Comparison of ENCODE assay signal across 8 mouse cellular contexts in the genomic region with DNA sequence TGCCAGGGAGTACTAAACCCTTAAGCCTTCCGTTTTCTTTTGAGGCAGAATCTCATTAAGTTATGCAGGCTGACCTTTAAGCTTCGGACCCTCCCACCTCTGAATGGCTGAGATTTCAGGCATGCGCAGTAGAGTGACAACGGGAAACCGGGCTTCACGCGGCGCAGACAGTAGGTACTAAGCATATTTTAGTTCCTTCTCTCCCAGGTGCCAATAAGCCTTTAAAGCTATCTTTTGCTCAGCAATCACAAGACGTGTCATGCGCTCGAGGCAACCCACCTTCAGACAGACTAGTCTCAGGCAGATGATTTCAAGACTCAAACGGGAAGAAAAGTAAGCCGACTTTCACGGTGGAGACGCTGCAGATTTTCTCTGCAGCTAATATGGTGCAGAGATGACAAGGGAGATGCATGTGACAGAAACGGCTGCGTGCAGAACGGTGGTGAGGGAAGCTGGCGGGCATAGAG. TPM values are rescaled to one million over a fixed set of nuclear protein-coding genes. Genes with fewer than 3 reads are reported as not detected.
A peak's percentile ranks its signal among the peaks of the same experiment; 100 is the strongest.
DNase-seq lines count a peak whose midpoint lies in the region; ATAC-seq and TF ChIP-seq lines count a peak whose summit lies in the region.

No protein-coding gene starts in this region.

- peak overlapping the region; percentile 77 for H3K4me2 ChIP-seq in embryonic facial prominence, embryonic 11.5 days (ENCODE audit: low read depth, low read length)
- H3K4me2 ChIP-seq in liver, embryonic 16.5 days (ENCODE audit: low read depth, low read length), result peak overlapping the region; percentile 56

- ATAC-seq in embryonic facial prominence, embryonic 11.5 days (replicated peaks; ENCODE audit: insufficient number of reproducible peaks, low FRiP score, low TSS enrichment, low read depth), result 0 out of 2 replicates have a peak, but pooled peaks have one; percentile 23
- ATAC-seq in liver, embryonic 16.5 days (ENCODE audit: low read depth), result no peak

- peak; percentile 51 for DNase-seq in urinary bladder, postnatal 14 days (ENCODE audit: low spot score)
- DNase-seq in urinary bladder, adult 2 months (ENCODE audit: low spot score), result no peak
- peak; percentile 81 for DNase-seq in embryonic facial prominence, embryonic 11.5 days (ENCODE audit: low spot score)
- peak; percentile 52 for DNase-seq in heart, postnatal 4 days
- DNase-seq in layer of hippocampus, adult 2 months (ENCODE audit: low spot score in 2 of 2), result peak; percentile 60 to 65
- peak; percentile 30 for DNase-seq in retina, adult 2 months (ENCODE audit: low read depth, low spot score)
- no peak for DNase-seq in T-cell, adult 2 months (ENCODE audit: low spot score)

- H3K9me3 ChIP-seq in embryonic facial prominence, embryonic 11.5 days (replicated peaks; ENCODE audit: control insufficient read depth, low read length), result no peaks in the 10 kb centered on the region
- H3K9me3 ChIP-seq in liver, embryonic 16.5 days (replicated peaks; ENCODE audit: control insufficient read depth, low read length), result no peaks in the 10 kb centered on the region

- H3K4me1 ChIP-seq in embryonic facial prominence, embryonic 11.5 days (ENCODE audit: control insufficient read depth, insufficient read depth, low read length), result no peaks in the 10 kb centered on the region
- no peaks in the 10 kb centered on the region for H3K4me1 ChIP-seq in liver, embryonic 16.5 days (ENCODE audit: control insufficient read depth, low read depth, low read length)

- no peaks in the 10 kb centered on the region for H3K27me3 ChIP-seq in embryonic facial prominence, embryonic 11.5 days (ENCODE audit: control insufficient read depth, insufficient read depth, low read length)
- H3K27me3 ChIP-seq in liver, embryonic 16.5 days (ENCODE audit: control insufficient read depth, insufficient read depth, low read depth, low read length), result peaks cover 3% of the 10 kb centered on the region

- H3K4me3 ChIP-seq in embryonic facial prominence, embryonic 11.5 days (ENCODE audit: low read depth, low read length), result peak overlapping the region; percentile 38
- H3K4me3 ChIP-seq in layer of hippocampus, adult 2 months, result peak overlapping the region; percentile 46
- H3K4me3 ChIP-seq in liver, embryonic 16.5 days (ENCODE audit: low read depth, low read length), result peak overlapping the region; percentile 36

- H3K9ac ChIP-seq in embryonic facial prominence, embryonic 11.5 days (replicated peaks; ENCODE audit: low read length), result peak overlapping the region; percentile 55
- no peak overlapping the region for H3K9ac ChIP-seq in liver, embryonic 16.5 days (ENCODE audit: low read depth, low read length)

- H3K36me3 ChIP-seq in embryonic facial prominence, embryonic 11.5 days (replicated peaks; ENCODE audit: control insufficient read depth, insufficient read depth, low read depth, low read length), result no peaks in the 10 kb centered on the region
- no peaks in the 10 kb centered on the region for H3K36me3 ChIP-seq in liver, embryonic 16.5 days (ENCODE audit: control insufficient read depth, insufficient read depth)

- TF ChIP-seq CTCF in layer of hippocampus, adult 2 months (conservative IDR thresholded peaks at IDR 0.05), result no peak

- no peak overlapping the region for H3K27ac ChIP-seq in embryonic facial prominence, embryonic 11.5 days (replicated peaks; ENCODE audit: low read depth, low read length)
- peak overlapping the region; percentile 91 for H3K27ac ChIP-seq in layer of hippocampus, adult 2 months
- no peak overlapping the region for H3K27ac ChIP-seq in liver, embryonic 16.5 days (ENCODE audit: low read length)

- WGBS in embryonic facial prominence, embryonic 11.5 days, result 0% methylated on average over 19 of the region's 19 CpGs
- 3% methylated on average over 19 of the region's 19 CpGs for WGBS in liver, embryonic 16.5 days (ENCODE audit: insufficient replicate concordance)

RNA-seq across cellular contexts. Expression of gene Abr, which starts 9.4 kb away (rescaled TPM):
- polyA plus RNA-seq in urinary bladder, adult 2 months (2012; rRNA removed), result 29.6 and 30.2 TPM in 2 replicates
- 31.9 and 32.3 TPM in 2 replicates for polyA plus RNA-seq in embryonic facial prominence, embryonic 11.5 days (2014; fragmentation: Nextera tagmentation; extraction: Ambion mirVana)
- total RNA-seq in heart, postnatal 4 days (2021), result 10 to 100 TPM; 40.6 to 41.5 TPM
- 100 to 1,000 TPM; 528 to 537 TPM for total RNA-seq in layer of hippocampus, adult 2 months (2021)
- 2.5 and 3.7 TPM in 2 replicates for polyA plus RNA-seq in liver, embryonic 16.5 days (2015; fragmentation: Nextera tagmentation; extraction: Ambion mirVana)

RNA-seq across cellular contexts. Expression of gene Bhlha9, which starts 59.6 kb away (rescaled TPM):
- polyA plus RNA-seq in urinary bladder, adult 2 months (2012; rRNA removed), result not detected in 2 replicates
- polyA plus RNA-seq in embryonic facial prominence, embryonic 11.5 days (2014; fragmentation: Nextera tagmentation; extraction: Ambion mirVana), result not detected in 2 replicates
- not detected for total RNA-seq in heart, postnatal 4 days (2021)
- total RNA-seq in layer of hippocampus, adult 2 months (2021), result 1 to 10 TPM; 3.4 to 5.3 TPM
- not detected in 2 replicates for polyA plus RNA-seq in liver, embryonic 16.5 days (2015; fragmentation: Nextera tagmentation; extraction: Ambion mirVana)

Comparison
In these comparisons a context has a peak if more than half of its experiments do, and no peak if none do; other contexts are left out.
1. DNase-seq: peak in urinary bladder, postnatal 14 days (single experiment), embryonic facial prominence, embryonic 11.5 days (single experiment), heart, postnatal 4 days (single experiment), layer of hippocampus, adult 2 months (2 of 2) and retina, adult 2 months (single experiment); none in urinary bladder, adult 2 months (single experiment) and T-cell, adult 2 months (single experiment).
2. Peak in every context shown above with its lines, with median percentiles within 50 percentile points of each other: H3K4me3 ChIP-seq.